Mouse (Mus musculus) thymus, adult 2 months (tissue): Measurements from ENCODE around the gene Rnd1. TPM values are rescaled to one million over a fixed set of nuclear protein-coding genes. Genes with fewer than 3 reads are reported as not detected.

ENCODE experiments used
- DNase-seq: peaks from one replicate; pipeline ENCODE4 v3.0.0; 2021
- H3K27ac ChIP-seq: fragments of 200-500 bp; 2 replicates; pipeline ENCODE4 v1.5.1; 2012; ENCODE audit warnings: low read length, control low read depth; ENCODE audit not compliant: control insufficient read depth, insufficient read depth
- H3K27me3 ChIP-seq: fragments of 200-500 bp; 2 replicates; pipeline ENCODE4 v1.6.1; 2012; ENCODE audit warnings: mild to moderate bottlenecking, low read length, moderate library complexity, mixed read lengths; ENCODE audit not compliant: control insufficient read depth, insufficient read depth
- H3K36me3 ChIP-seq: fragments of 200-500 bp; 2 replicates; pipeline ENCODE4 v1.6.1; 2012; ENCODE audit warnings: mild to moderate bottlenecking, low read length, moderate library complexity; ENCODE audit not compliant: control insufficient read depth, insufficient read depth
- H3K4me1 ChIP-seq: fragments of 200-500 bp; replicated peaks from 2 replicates; pipeline ENCODE4 v1.6.1; 2012; ENCODE audit warnings: low read length; ENCODE audit not compliant: control insufficient read depth, insufficient read depth
- H3K4me3 ChIP-seq: fragments of 200-500 bp; 2 replicates; pipeline ENCODE4 v1.5.1; 2012; ENCODE audit warnings: mild to moderate bottlenecking, low read length, control low read depth, moderate library complexity; ENCODE audit not compliant: control insufficient read depth, insufficient read depth
- CTCF ChIP-seq: fragments of 200-500 bp; IDR thresholded peaks from 2 replicates; pipeline ENCODE4 v1.5.1; 2012; ENCODE audit warnings: mild to moderate bottlenecking, control low read depth, low read length, moderate library complexity, borderline replicate concordance; ENCODE audit not compliant: control insufficient read depth, poor library complexity, insufficient read depth; ENCODE audit errors: extremely low read depth
- POLR2A ChIP-seq: fragments of 200-500 bp; IDR thresholded peaks from 2 replicates; pipeline ENCODE4 v1.6.1; 2012; ENCODE audit warnings: mild to moderate bottlenecking, low read length, control low read depth, moderate library complexity; ENCODE audit not compliant: control insufficient read depth, poor library complexity, insufficient read depth; ENCODE audit errors: extremely low read depth
- WGBS: fragments of 180-500 bp; shearing (Covaris S2); methylation state at CpG from one replicate; pipeline ENCODE4 v1.1.7; 2018; 5-methylcytosine and 5-hydroxymethylcytosine counted together
- polyA plus RNA-seq: library from polyadenylated mRNA; depleted of rRNA; stranded (reverse); fragments of >200 nt; gene quantifications from 2 replicates; pipeline ENCODE4 v1.2.3, GENCODE M21; 2012

Rnd1 gene
- polyA plus RNA-seq, 1 experiment, result 2.6 TPM

DNA sequence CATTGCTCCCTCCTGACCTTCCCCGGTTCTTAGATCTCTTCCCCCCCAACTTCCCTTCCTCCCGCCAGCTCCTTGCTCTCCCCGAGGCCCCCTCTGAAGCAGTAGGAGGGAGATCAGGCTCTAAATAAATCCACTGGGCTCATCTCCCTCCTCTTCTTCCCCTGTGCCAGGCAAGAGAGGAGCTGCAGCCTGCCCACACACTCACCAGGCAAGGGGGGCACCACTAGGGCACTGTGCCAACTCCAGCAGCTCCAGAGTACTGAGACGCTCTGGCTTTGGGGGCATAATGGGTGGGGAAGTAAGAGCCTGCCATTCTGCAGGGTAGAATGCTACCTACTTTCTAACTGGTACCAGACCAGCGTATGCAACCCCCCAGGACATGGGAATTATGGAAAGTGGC is 40.7 kb downstream of the Rnd1 start:
- 69% methylated on average over 5 of the region's 5 CpGs for WGBS
- DNase-seq, result no peak
- Histone ChIP-seq H3K27me3 (peaks cover 10% of the 10 kb centered on the region; the same call in 1 of the 2 replicates), H3K27ac (no peak overlapping the region), H3K4me1 (peaks cover 20% of the 10 kb centered on the region), H3K4me3 (no peak overlapping the region), H3K36me3 (no peaks in the 10 kb centered on the region)
- TF ChIP-seq POLR2A (no peak), CTCF (no peak)

DNA sequence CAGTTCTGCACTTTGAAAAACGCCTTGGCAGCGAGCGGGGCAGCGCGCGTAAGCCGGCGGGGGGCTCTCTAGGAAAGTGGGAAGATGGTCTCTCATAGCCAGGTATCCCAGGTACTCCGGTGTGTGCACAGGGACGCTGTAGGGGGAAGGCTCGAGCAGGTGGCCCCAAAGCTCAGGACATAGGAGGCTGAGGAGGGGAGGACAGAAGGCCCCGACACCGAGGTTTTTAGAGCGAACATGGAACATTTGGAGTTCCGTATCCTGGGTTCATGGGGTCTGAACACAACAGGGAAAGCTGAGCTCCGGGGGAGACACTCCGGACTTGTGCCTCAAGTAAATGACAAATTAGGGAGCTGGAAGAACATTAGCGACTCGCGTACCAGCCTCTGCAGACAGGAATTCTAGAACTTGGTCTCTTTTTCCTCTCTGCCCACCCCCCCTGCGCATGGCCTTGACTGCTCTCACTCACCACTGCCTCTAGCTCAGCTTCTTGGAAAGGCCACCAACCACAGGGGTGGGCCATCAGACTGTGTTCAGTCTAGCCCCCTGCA is 41.9 kb downstream of the Rnd1 start:
- WGBS, result 10% methylated on average over 21 of the region's 21 CpGs
- no peaks in the 10 kb centered on the region for H3K36me3 ChIP-seq
- no peak overlapping the region for H3K27ac ChIP-seq
- H3K4me1 ChIP-seq, result peaks cover 20% of the 10 kb centered on the region
- no peak for DNase-seq
- peak overlapping the region; percentile 40 for H3K4me3 ChIP-seq
- peaks cover 10% of the 10 kb centered on the region; the same call in 1 of the 2 replicates for H3K27me3 ChIP-seq
- no peak for TF ChIP-seq POLR2A
- no peak for TF ChIP-seq CTCF

DNA sequence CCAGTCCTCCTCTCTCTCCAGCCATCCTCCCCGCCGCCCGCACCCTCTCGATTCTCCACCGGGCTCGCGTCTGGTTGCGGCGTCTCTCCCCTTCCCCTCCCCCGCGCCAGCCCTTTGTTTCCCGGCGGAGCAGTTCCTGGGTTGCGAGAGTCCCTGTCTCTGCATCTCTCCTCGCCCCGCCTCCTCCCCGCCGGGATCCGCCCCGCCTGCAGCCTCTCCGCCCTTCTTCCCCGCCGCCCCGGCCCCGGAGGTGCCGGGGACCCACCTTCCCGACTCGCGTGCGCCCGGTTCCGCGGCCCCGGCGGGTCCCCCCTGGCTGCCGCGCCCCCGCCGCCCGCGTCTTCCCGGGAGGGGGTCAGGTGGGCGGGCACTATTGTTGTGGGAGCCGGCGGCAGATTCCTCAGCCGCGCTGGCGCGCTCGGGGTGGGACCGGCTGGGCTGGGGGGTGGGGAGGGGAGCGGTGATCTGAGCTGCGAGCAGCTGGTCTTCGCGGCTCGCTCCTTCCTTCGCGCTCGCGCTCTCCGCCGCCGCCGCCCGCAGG is 42.6 kb downstream of the Rnd1 start:
- under 1% methylated on average over 62 of the region's 65 CpGs for WGBS
- Histone ChIP-seq H3K36me3 (no peaks in the 10 kb centered on the region), H3K4me1 (peaks cover 20% of the 10 kb centered on the region), H3K27ac (no peak overlapping the region), H3K4me3 (peak overlapping the region; percentile 48), H3K27me3 (peaks cover 10% of the 10 kb centered on the region; the same call in 1 of the 2 replicates)
- peak; percentile 68 for TF ChIP-seq POLR2A
- no peak for TF ChIP-seq CTCF
- peak; percentile 87 for DNase-seq

- peak overlapping the region; percentile 48 for H3K4me3 ChIP-seq
- TF ChIP-seq POLR2A, result no peak
- no peak for TF ChIP-seq CTCF
- under 1% methylated on average over 25 of the region's 25 CpGs for WGBS
- no peak for DNase-seq
- no peaks in the 10 kb centered on the region for H3K36me3 ChIP-seq
- H3K27ac ChIP-seq, result no peak overlapping the region
- peaks cover 23% of the 10 kb centered on the region for H3K4me1 ChIP-seq
- peaks cover 10% of the 10 kb centered on the region; the same call in 1 of the 2 replicates for H3K27me3 ChIP-seq
Measured at GRCm38 (mm10) chr15:98633822-98634470, 43.3 kb downstream of the Rnd1 start.

DNA sequence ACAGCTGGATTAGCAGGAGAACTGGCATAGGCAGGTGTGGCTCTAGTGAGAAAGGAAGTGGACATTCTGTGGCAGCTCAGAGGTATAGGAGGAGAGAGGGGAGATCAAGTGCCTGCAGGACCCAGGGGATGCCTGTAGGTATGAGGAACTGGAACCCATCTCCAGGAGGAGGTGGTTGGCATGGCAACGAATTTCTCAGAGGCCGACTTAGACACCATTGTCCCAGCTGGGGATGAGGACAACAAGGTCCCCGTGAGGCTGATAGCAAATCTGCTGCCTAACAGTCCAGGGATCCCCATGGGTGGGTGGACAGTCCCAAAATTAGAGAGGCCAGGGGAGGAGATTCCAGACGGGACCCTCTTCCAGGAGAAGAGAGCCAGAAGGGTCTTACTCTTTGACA is 44.3 kb downstream of the Rnd1 start:
- H3K27me3 ChIP-seq, result peaks cover 10% of the 10 kb centered on the region; the same call in 1 of the 2 replicates
- no peak for DNase-seq
- TF ChIP-seq CTCF (no peak), POLR2A (no peak)
- WGBS, result 5% methylated on average over 4 of the region's 4 CpGs
- no peak overlapping the region for H3K27ac ChIP-seq
- no peaks in the 10 kb centered on the region for H3K36me3 ChIP-seq
- no peak overlapping the region for H3K4me3 ChIP-seq
- peaks cover 33% of the 10 kb centered on the region for H3K4me1 ChIP-seq

- peaks cover 33% of the 10 kb centered on the region for H3K4me1 ChIP-seq
- H3K27ac ChIP-seq, result no peak overlapping the region
- H3K27me3 ChIP-seq, result peaks cover 10% of the 10 kb centered on the region; the same call in 1 of the 2 replicates
- H3K4me3 ChIP-seq, result no peak overlapping the region
- DNase-seq, result no peak
- 6% methylated on average over 25 of the region's 25 CpGs for WGBS
- H3K36me3 ChIP-seq, result no peaks in the 10 kb centered on the region
- TF ChIP-seq POLR2A (no peak), CTCF (no peak)
Measured at GRCm38 (mm10) chr15:98632107-98632744, 45.0 kb downstream of the Rnd1 start.
